Mouse (Mus musculus) CH12.LX (cell line): ENCODE measurements around the gene Gm20547. TPM values are rescaled to one million over a fixed set of nuclear protein-coding genes. Genes with fewer than 3 reads are reported as not detected.

ENCODE experiments used
- DNase-seq: peaks from one replicate; pipeline ENCODE4 v3.0.0-alpha.2; 2013; ENCODE audit errors: extremely low read depth
- H3K27ac ChIP-seq: 2 replicates; pipeline ENCODE4 v1.5.1; 2012; ENCODE audit warnings: low read depth, mild to moderate bottlenecking, control low read depth, moderate library complexity; ENCODE audit not compliant: insufficient read depth
- H3K27me3 ChIP-seq: replicated peaks from 2 replicates; pipeline ENCODE3; 2012; ENCODE audit warnings: inconsistent platforms
- H3K36me3 ChIP-seq, 2 experiments: replicated peaks in 1 of 2; 2 replicates each; pipeline versions ENCODE3 to v1.6.1; 2012; ENCODE audit warnings: inconsistent platforms in 1 of 2, low read length in 1 of 2, mild to moderate bottlenecking in 1 of 2, mixed read lengths in 1 of 2, moderate library complexity in 1 of 2; ENCODE audit not compliant: control insufficient read depth in 1 of 2, insufficient read depth in 1 of 2
- H3K4me1 ChIP-seq, 2 experiments: 2 replicates each; pipeline ENCODE4 v1.6.1; 2012; ENCODE audit warnings: inconsistent platforms in 1 of 2, moderate library complexity in 1 of 2; ENCODE audit not compliant: insufficient read depth in 2 of 2, control insufficient read depth in 1 of 2
- H3K4me2 ChIP-seq: 2 replicates; pipeline ENCODE4 v1.6.1; 2012; ENCODE audit warnings: low read depth, mild to moderate bottlenecking, control low read depth; ENCODE audit not compliant: poor library complexity, insufficient read depth, severe bottlenecking
- H3K4me3 ChIP-seq, 3 experiments: fragments of 150-350 bp in 1 of 3; sonication (generic) in 1 of 3; replicated peaks in 1 of 3; 2 replicates each; pipeline versions ENCODE3 to v1.5.1; 2011 to 2012; ENCODE audit warnings: low read depth in 2 of 3, low read length in 2 of 3, mild to moderate bottlenecking in 2 of 3, moderate library complexity in 2 of 3, control low read depth in 1 of 3, improper control_type of control experiment in 1 of 3, inconsistent platforms in 1 of 3, mixed read lengths in 1 of 3; ENCODE audit not compliant: poor library complexity in 1 of 3
- H3K79me2 ChIP-seq: replicated peaks from 2 replicates; pipeline ENCODE4 v1.6.1; 2012; ENCODE audit warnings: mild to moderate bottlenecking, moderate library complexity; ENCODE audit not compliant: control insufficient read depth, poor library complexity, insufficient read depth, severe bottlenecking; ENCODE audit errors: extremely low read depth
- H3K9ac ChIP-seq: 2 replicates; pipeline ENCODE4 v1.6.1; 2012; ENCODE audit warnings: low read depth, mild to moderate bottlenecking, control low read depth, moderate library complexity; ENCODE audit not compliant: insufficient read depth
- H3K9me3 ChIP-seq: replicated peaks from 2 replicates; pipeline ENCODE3; 2012; ENCODE audit warnings: low read length, inconsistent platforms, mixed read lengths
- BHLHE40 ChIP-seq: IDR thresholded peaks from 2 replicates; pipeline ENCODE4 v1.6.1; 2011; ENCODE audit warnings: mild to moderate bottlenecking, low read depth, low read length, improper control_type of control experiment
- CTCF ChIP-seq, 2 experiments: IDR thresholded peaks in 1 of 2; conservative IDR thresholded peaks in 1 of 2; 2 replicates each; pipeline ENCODE4 v1.5.1; 2011 to 2012; ENCODE audit warnings: low read depth in 2 of 2, low read length in 2 of 2, improper control_type of control experiment in 1 of 2, inconsistent platforms in 1 of 2, mild to moderate bottlenecking in 1 of 2, moderate library complexity in 1 of 2
- ELF1 ChIP-seq: IDR thresholded peaks from 2 replicates; pipeline ENCODE4 v1.6.1; 2014; ENCODE audit warnings: low read depth, mild to moderate bottlenecking, inconsistent platforms, low read length, improper control_type of control experiment
- EP300 ChIP-seq: IDR thresholded peaks from 2 replicates; pipeline ENCODE4 v1.6.1; 2011; ENCODE audit warnings: low read length, improper control_type of control experiment
- HCFC1 ChIP-seq: IDR thresholded peaks from 2 replicates; pipeline ENCODE4 v1.6.1; 2012; ENCODE audit warnings: low read depth, mild to moderate bottlenecking, inconsistent platforms, low read length, improper control_type of control experiment
- IRF4 ChIP-seq: IDR thresholded peaks from 2 replicates; pipeline ENCODE4 v1.6.1; 2014; ENCODE audit warnings: low read depth, mild to moderate bottlenecking, inconsistent platforms, low read length, improper control_type of control experiment
- JUN ChIP-seq: IDR thresholded peaks from 2 replicates; pipeline ENCODE4 v1.6.1; 2011; ENCODE audit warnings: low read depth, mild to moderate bottlenecking, low read length, improper control_type of control experiment, moderate library complexity; ENCODE audit not compliant: insufficient read depth
- KAT2A ChIP-seq: IDR thresholded peaks from 2 replicates; pipeline ENCODE4 v1.6.1; 2012; ENCODE audit warnings: low read length, improper control_type of control experiment, inconsistent platforms; ENCODE audit not compliant: insufficient replicate concordance
- MAFK ChIP-seq: IDR thresholded peaks from 2 replicates; pipeline ENCODE4 v1.6.1; 2011; ENCODE audit warnings: low read length, improper control_type of control experiment; ENCODE audit not compliant: insufficient replicate concordance
- MAZ ChIP-seq: IDR thresholded peaks from 2 replicates; pipeline ENCODE4 v1.6.1; 2012; ENCODE audit warnings: low read depth, mild to moderate bottlenecking, inconsistent platforms, low read length, improper control_type of control experiment, moderate library complexity
- MXI1 ChIP-seq: IDR thresholded peaks from 2 replicates; pipeline ENCODE4 v1.6.1; 2011; ENCODE audit warnings: mild to moderate bottlenecking, low read depth, low read length, improper control_type of control experiment
- NRF1 ChIP-seq: IDR thresholded peaks from 2 replicates; pipeline ENCODE4 v1.6.1; 2014; ENCODE audit warnings: low read depth, mild to moderate bottlenecking, inconsistent platforms, low read length, improper control_type of control experiment, moderate library complexity
- POLR2A ChIP-seq: IDR thresholded peaks from 2 replicates; pipeline ENCODE4 v1.6.1; 2011; ENCODE audit warnings: low read depth, mild to moderate bottlenecking, improper control_type of control experiment, low read length
- POLR2AphosphoS2 ChIP-seq: IDR thresholded peaks from 2 replicates; pipeline ENCODE4 v1.6.1; 2011; ENCODE audit warnings: low read depth, low read length, improper control_type of control experiment
- RCOR1 ChIP-seq: conservative IDR thresholded peaks from 2 replicates; pipeline ENCODE4 v1.6.1; 2012; ENCODE audit warnings: low read depth, mild to moderate bottlenecking, inconsistent platforms, low read length, improper control_type of control experiment
- SIN3A ChIP-seq: IDR thresholded peaks from 2 replicates; pipeline ENCODE4 v1.6.1; 2012; ENCODE audit warnings: low read length, improper control_type of control experiment, inconsistent platforms
- TBP ChIP-seq: conservative IDR thresholded peaks from 2 replicates; pipeline ENCODE4 v1.6.1; 2011; ENCODE audit warnings: low read depth, low read length, improper control_type of control experiment
- TCF12 ChIP-seq: IDR thresholded peaks from 2 replicates; pipeline ENCODE4 v1.6.1; 2014; ENCODE audit warnings: low read depth, mild to moderate bottlenecking, inconsistent platforms, low read length, improper control_type of control experiment
- USF2 ChIP-seq: conservative IDR thresholded peaks from 2 replicates; pipeline ENCODE4 v1.6.1; 2011; ENCODE audit warnings: low read depth, low read length, improper control_type of control experiment
- ZMIZ1 ChIP-seq: IDR thresholded peaks from 2 replicates; pipeline ENCODE4 v1.6.1; 2012; ENCODE audit warnings: low read depth, mild to moderate bottlenecking, inconsistent platforms, low read length, improper control_type of control experiment
- dilution Hi-C: fragments of 300-500 bp; cut with MboI; formaldehyde crosslinking; loops from 2 replicates; pipeline ENCODE4 v1.14.3; 2020; ENCODE audit warnings: low sequenced_read_pairs; ENCODE audit not compliant: extremely low pct_unique_long_range_greater_than_20kb, extremely low pct_ligation_motif_present
- in situ Hi-C: fragments of 300-500 bp; cut with MboI; formaldehyde crosslinking; loops from 3 replicates; pipeline ENCODE4 v1.14.3; 2019; ENCODE audit warnings: low sequenced_read_pairs, low pct_ligation_motif_present, low pct_unique_long_range_greater_than_20kb, mixed read lengths
- polyA plus RNA-seq: library from polyadenylated mRNA; unstranded; fragments of >175 nt; gene quantifications from 2 replicates; pipeline ENCODE4 v1.2.1, GENCODE M21; 2012; ENCODE audit warnings: low read depth; ENCODE audit not compliant: insufficient read length
- total RNA-seq, 2 experiments: library from RNA; depleted of rRNA; stranded (reverse); fragments of 300-350 nt in 1 of 2; fragments of >200 nt in 1 of 2; gene quantifications; 2 replicates each; pipeline ENCODE4 v1.2.3; 2012 to 2014

The Gm20547 gene
- total and polyA plus RNA-seq, 3 experiments, result not detected

DNA sequence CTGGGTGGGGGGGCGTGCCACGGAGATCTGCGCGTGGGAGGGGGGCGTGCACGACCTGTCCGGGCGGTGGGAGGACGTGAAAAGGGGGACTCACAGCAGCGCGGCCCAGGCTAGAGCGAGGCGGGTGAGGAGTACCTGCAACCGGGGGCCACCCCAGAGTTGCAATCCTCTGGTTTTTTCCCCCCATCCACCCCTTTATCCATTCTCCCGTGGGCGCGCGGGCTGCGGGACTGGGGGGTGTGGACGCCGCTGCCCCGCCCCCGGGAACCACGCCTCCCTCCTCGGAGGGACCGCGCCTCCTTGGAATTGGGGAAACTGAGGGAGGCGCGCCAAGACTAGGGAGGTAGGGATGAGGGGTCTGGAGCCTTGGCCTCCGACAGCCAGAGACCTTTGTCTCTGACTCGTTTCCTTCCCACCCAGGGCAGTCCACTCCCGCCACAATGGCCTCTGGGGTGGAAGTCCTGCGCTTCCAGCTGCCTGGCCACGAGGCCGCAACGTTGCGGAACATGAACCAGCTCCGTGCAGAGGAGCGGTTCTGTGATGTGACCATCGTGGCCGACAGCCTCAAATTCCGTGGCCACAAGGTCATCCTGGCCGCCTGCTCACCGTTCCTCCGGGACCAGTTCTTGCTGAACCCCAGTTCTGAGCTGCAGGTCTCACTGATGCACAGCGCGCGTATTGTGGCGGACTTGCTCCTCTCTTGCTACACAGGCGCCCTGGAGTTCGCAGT, 13.1 kb upstream of the Gm20547 start:
- DNase-seq, result no peak

DNA sequence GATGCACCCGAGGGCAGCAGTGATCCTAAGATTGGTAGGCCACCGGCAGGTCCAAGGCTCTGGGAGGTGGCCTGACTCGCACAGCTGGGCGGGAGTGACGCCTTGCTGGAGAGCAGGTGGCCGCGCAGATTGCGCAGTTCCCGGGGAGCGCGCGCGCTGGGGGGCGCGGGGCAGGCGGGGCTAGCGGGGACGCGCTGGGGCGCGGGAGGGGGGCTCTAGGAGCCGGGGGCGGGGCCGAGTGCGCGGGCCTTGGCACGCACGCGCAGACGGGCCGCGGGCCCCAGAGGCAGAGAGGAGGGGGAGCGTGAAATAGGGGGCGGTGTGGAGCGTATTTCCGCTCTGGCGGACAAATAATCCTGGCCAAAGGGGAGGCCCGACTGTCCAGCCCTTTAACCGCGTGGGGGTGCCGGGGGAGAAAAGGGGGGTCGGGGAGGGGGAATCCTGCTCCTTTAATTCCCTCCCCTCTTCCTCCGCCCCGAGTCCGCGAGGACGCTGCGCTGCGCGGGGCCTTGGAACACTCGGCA, 12.3 kb upstream of the Gm20547 start:
- Histone ChIP-seq H3K9me3 (peaks cover 5% of the 10 kb centered on the region), H3K79me2 (peaks cover under 1% of the 10 kb centered on the region), H3K4me1 (peaks cover 7 to 28% of the 10 kb centered on the region in 2 experiments), H3K36me3 (peaks cover 2 to 15% of the 10 kb centered on the region in 2 experiments), H3K4me2 (peak overlapping the region; percentile 75), H3K9ac (peak overlapping the region; percentile 97), H3K4me3 (peak overlapping the region; percentile 10 to 78 (median 64)), H3K27ac (no peak overlapping the region), H3K27me3 (no peaks in the 10 kb centered on the region)
- dilution Hi-C loops (no loop called here), in situ Hi-C loops (no loop called here)
- DNase-seq, result peak; percentile 88
- TF ChIP-seq JUN (no peak), MAZ (peak; percentile 88), ELF1 (0 out of 2 replicates have a peak, but pooled peaks have one; percentile 55), TCF12 (peak; percentile 80), HCFC1 (peak; percentile 32; the same call in 1 of the 2 replicates), NRF1 (peak; percentile 82), SIN3A (0 out of 2 replicates have a peak, but pooled peaks have one; percentile 47), EP300 (no peak), KAT2A (no peak), POLR2A (peak; percentile 50; the same call in 1 of the 2 replicates), IRF4 (0 out of 2 replicates have a peak, but pooled peaks have one; percentile 12), BHLHE40 (no peak), CTCF (conservative IDR thresholded peaks at IDR 0.05 in 1 of 2, IDR thresholded peaks at IDR 0.05 in 1 of 2; ENCODE audit: low read depth in 2 of 2, low read length in 2 of 2) (peak in 1 of 2 experiments; percentile 32; a peak in 1 of 4 replicates), MXI1 (no peak), MAFK (no peak)

More for the DNA sequence above, 13.1 kb upstream of the Gm20547 start:
- no peak for TF ChIP-seq TBP
- TF ChIP-seq HCFC1, result no peak
- no peak for TF ChIP-seq POLR2AphosphoS2
- TF ChIP-seq RCOR1, result no peak
- no peak for TF ChIP-seq USF2
- 0 out of 2 replicates have a peak, but pooled peaks have one; percentile 21 for TF ChIP-seq ZMIZ1
- TF ChIP-seq KAT2A, result no peak
- no peak for TF ChIP-seq POLR2A
- H3K4me2 ChIP-seq, result peak overlapping the region; percentile 75
- in situ Hi-C loops (no loop called here), dilution Hi-C loops (no loop called here)
- H3K9ac ChIP-seq, result peak overlapping the region; percentile 97
- H3K4me3 ChIP-seq, result peak overlapping the region; percentile 44 to 78 (median 64)
- peaks cover 5% of the 10 kb centered on the region for H3K79me2 ChIP-seq
- H3K36me3 ChIP-seq, result peaks cover 2 to 15% of the 10 kb centered on the region in 2 experiments
- H3K4me1 ChIP-seq, result peaks cover 7 to 27% of the 10 kb centered on the region in 2 experiments
- H3K27ac ChIP-seq, result 0 out of 2 replicates have a peak overlapping the region, but pooled peaks have one; percentile 5
- peaks cover 5% of the 10 kb centered on the region for H3K9me3 ChIP-seq
- no peaks in the 10 kb centered on the region for H3K27me3 ChIP-seq
